Mouse (Mus musculus): ENCODE measurements at regions not wholly inside any gene's neighbourhood (a gene's known extent, or its start where the extent isn't known, plus 50 kb on each side); places are given as distances from the start of the nearest gene placed in this dataset.
A peak's percentile ranks its signal among the peaks of the same experiment; 100 is the strongest.

- no peak for DNase-seq (ENCODE audit: low read depth, low spot score)
Observed at GRCm38 (mm10) chr15:88370366-88370765, 229.7 kb upstream of the Zdhhc25 start.

- DNase-seq (ENCODE audit: low read depth, low spot score) = no peak
Observed at GRCm38 (mm10) chr15:88372039-88372438, 228.1 kb upstream of the Zdhhc25 start.

- no peak for DNase-seq (ENCODE audit: low read depth, low spot score)
Observed at GRCm38 (mm10) chr15:88373923-88374322, 226.2 kb upstream of the Zdhhc25 start.

DNA sequence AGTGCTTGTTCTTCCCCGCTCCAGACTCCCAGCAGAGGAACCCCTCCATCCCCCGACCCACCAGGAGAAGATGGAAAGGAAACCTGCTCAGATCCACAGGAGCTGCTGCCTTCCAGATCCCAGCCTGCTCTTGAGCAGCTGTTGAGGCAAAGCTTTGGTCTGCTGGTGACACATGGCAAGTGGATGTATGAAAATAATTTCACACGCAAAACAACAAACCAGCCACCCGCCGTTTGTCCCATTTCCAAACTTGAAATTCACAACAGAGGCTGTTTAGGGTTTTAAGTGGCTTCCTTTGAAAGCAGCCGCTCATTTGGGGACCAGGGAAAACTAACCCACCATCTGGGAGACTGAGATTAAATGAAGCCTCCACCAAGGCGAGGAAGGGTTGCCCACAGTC is 220.8 kb upstream of the Zdhhc25 start:
- no peak for DNase-seq (ENCODE audit: low read depth, low spot score)

GRCm38 (mm10) chr15:88379951-88380623 is 220.0 kb upstream of the Zdhhc25 start:
- no peak for DNase-seq (ENCODE audit: low read depth, low spot score)

GRCm38 (mm10) chr15:88381419-88381818 is 218.7 kb upstream of the Zdhhc25 start:
- no peak for DNase-seq (ENCODE audit: low read depth, low spot score)

DNA sequence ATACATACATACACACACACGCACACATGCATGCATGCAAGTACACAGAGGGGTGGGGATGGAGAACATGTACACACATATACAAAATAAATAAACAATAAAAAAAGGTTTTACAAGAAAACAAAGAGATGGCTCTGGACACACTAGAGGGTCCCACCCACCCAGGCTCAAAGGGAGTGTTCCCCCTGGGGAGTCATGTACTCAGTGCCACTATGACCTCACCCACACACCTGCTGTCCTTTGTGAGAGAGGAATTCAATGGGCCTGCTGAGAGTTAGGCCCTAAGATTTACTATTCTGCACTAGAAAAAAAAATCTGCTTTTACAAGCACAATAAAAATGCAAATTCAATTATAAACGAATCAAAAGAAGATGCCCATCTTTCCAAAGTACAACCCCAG is 214.2 kb upstream of the Zdhhc25 start:
- no peak for DNase-seq (ENCODE audit: low read depth, low spot score)

GRCm38 (mm10) chr15:88386711-88387110 is 213.4 kb upstream of the Zdhhc25 start:
- DNase-seq (ENCODE audit: low read depth, low spot score) = no peak

GRCm38 (mm10) chr15:88391822-88392221 is 208.3 kb upstream of the Zdhhc25 start:
- peak; percentile 40 for DNase-seq (ENCODE audit: low read depth, low spot score)

GRCm38 (mm10) chr15:88399064-88399463 is 201.0 kb upstream of the Zdhhc25 start:
- peak; percentile 47 for DNase-seq (ENCODE audit: low read depth, low spot score)

GRCm38 (mm10) chr15:88399989-88400388 is 200.1 kb upstream of the Zdhhc25 start:
- peak; percentile 14 for DNase-seq (ENCODE audit: low read depth, low spot score)

DNA sequence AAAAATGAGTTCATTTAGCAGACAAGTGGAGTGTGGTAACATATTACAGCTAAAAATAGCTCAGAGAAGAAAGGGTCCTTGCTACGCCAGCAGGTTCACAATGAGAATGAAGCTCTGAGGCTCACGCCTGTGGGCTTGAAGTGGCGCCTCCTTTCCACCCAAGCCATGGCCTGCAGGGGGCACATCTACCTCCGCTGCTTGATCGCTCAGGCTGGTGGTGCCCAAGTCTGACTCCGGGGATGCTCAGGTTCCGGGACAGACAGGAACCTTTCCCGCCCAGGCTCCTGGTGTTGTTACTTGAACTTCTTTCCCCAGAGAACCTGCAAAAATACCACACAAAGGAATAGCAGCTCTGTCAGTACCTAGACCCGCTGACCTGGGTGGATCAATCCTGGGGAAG is 199.3 kb upstream of the Zdhhc25 start:
- DNase-seq (ENCODE audit: low read depth, low spot score) = peak; percentile 39

- DNase-seq (ENCODE audit: low read depth, low spot score) = no peak
Observed at GRCm38 (mm10) chr15:88408461-88409379, 191.4 kb upstream of the Zdhhc25 start.

DNA sequence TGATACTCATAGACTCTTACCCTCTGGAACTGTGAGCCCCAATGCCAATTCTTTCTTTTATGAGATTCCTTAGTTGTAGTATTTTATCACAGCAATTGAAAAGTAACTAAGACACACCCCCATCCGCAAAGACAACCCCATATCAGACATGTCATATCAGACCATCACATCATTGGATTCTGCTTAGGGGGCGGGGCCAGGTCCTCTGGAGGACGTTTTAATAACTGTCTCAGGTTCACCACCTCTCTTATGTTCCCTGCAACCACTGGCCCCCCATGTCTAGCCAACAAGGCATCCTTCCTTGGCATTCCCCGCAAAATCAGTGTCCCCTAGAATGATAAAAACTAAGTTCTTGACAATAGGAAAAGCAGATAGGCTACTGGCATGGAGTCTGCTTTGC is 185.9 kb upstream of the Zdhhc25 start:
- no peak for DNase-seq (ENCODE audit: low read depth, low spot score)

GRCm38 (mm10) chr15:88418881-88419280 is 181.2 kb upstream of the Zdhhc25 start:
- DNase-seq (ENCODE audit: low read depth, low spot score) = no peak

- no peak for DNase-seq (ENCODE audit: low read depth, low spot score)
Observed at GRCm38 (mm10) chr15:88428441-88428840, 171.7 kb upstream of the Zdhhc25 start.

- no peak for DNase-seq (ENCODE audit: low read depth, low spot score)
Observed at GRCm38 (mm10) chr15:88430941-88431340, 169.2 kb upstream of the Zdhhc25 start.

DNA sequence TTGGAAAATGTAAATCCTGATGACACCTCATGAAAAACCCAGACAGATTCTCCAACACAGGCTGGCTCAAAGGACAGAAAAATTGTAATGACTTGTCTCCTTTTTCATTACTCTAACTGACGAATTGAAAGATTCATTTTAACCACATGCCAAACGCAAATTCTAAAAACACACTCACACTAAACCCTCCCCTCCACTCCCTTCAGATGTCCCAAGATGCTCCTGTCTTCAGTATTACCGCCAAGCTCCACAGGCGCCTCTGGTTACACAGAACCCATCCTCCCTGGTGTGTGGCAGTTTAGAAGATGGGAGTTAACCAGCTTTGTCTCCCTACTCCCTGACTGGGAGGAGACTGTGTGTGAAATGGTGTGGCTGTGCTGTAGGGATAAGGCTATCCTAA is 151.8 kb upstream of the Zdhhc25 start:
- no peak for DNase-seq (ENCODE audit: low read depth, low spot score)

DNA sequence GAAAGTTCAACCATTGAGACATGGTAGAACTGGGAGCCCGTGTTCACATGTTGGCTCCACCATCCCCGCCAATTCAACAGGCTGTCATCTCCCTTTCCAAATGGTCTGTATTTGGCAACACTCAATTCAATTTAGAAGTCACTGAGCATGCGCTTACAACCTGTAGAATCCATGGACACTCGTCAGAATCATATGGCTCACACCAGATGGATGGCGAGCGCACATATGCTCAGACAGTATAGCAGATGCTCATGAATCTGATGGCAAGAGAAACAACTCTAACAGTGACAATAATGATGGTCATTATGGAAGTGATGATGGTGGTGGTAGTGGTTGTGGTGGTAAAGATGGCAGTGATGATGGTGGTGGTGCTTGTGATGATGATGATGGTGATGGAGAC is 148.9 kb upstream of the Zdhhc25 start:
- no peak for DNase-seq (ENCODE audit: low read depth, low spot score)

GRCm38 (mm10) chr15:88468107-88468506 is 132.0 kb upstream of the Zdhhc25 start:
- no peak for DNase-seq (ENCODE audit: low read depth, low spot score)

DNA sequence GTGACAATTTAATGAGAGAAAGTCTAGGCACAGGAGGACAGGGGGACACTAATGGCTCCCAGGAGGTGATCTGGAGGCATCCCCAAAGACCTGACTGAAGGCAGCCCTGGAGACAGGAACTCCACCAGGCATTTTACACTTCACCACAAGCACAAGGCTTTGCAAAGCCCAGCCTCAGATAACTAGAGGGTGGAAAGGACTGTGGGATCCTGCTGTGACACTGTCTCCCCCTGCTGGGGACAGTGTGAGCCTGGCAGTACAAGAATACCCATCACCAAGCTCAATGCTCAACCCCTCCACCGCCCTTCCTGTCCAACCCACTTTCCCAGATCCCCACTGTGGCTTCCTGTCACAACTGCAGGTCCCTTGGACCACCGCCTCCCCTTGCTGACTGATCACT is 131.3 kb upstream of the Zdhhc25 start:
- DNase-seq (ENCODE audit: low read depth, low spot score) = peak; percentile 64

DNA sequence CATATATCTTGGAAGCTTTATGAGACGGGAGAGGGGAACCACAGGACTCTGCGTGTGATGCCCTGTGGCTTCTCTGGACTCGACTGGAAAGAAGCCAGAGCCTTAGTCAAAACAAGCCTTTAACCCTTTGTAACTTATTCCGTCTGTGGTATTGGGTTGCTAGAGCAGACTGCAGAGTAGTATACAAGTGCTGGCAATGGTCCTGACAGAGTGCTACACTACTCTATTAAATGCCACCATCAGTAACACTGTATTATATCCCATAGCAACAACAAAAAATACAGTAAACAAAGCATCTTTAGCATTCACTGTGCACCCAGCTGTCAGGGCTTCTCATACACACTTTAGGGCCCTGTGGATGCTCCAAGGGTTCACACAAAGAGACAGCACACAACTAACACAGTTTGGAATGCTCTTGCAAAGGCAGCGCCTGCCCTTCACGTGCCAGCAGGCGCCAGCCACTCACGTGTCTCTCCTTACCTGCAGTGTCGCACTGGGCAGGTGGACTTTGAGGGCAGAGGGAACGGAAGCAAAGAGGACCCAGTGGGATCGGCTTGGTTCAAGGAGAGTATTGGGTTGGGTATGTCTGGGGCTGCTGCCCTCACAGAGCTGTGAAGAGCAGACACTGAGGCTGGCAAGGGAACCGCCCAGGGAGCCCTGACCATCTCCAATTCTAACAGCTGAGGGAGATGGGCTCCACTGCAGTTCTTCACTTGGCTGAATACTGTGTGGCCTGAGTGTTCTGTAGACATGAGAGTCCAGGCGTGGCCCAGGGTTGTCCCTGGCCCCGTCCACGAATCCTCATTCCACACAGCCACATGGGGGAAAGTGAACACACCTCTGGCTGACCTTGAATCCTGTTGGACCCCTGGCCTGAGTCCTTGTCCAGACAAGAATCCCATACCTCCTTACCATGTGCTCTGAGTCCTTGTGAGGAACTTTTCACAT is 130.3 kb upstream of the Zdhhc25 start:
- DNase-seq (ENCODE audit: low read depth, low spot score) = no peak

Measured in ES-CJ7 (cell line).